Mouse (Mus musculus) yolk sac, embryonic 10.5 days (tissue): ENCODE results near the gene Arf4.

ENCODE experiments used
- DNase-seq: peaks from one replicate; pipeline ENCODE4 v3.0.0-alpha.2; 2017; ENCODE audit warnings: low spot score

The Arf4 gene

DNA sequence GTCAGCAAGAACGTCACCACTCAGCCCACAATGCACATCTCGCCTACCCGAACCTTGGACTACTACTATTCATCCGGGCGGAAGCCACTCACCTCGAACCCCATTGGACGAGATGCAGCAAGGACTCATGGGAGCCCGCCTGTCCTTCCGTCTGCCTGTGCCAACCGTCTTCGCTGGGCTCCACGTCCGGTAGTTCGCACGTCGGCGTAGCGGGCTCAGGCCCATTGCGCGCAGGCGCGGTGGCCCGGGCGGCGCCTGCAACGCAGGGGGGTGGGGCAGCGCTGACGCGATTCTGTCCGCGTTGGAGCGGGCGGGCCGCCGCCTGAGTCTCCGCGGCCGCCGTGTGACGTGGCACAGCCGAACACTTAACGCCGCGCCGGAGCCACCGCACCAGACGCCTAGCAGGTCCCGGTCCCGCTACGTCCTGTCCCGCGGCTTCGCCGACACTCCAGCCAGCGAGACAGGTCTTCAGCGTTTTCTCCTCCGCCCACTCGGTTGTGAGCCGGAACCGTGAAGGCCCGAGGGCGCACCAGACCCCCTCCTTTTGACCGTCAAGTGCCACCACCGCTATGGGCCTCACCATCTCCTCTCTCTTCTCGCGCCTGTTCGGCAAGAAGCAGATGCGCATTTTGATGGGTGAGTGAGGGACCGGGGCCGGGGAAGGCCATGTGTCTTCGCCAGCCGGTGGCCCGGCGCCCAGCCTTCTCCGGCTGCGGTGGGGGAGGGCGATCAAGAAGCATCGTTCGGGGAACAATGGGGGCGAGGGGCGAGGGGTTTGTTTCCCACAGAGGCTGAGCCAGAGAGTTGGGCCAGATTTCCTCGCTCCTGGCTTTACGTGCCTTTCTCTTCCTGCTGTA lies at the start of gene Arf4:
Gene Arf4 (plus strand): TSS at position 224 of the 857 bp plus-strand sequence.
- DNase-seq: peak; percentile 98

DNA sequence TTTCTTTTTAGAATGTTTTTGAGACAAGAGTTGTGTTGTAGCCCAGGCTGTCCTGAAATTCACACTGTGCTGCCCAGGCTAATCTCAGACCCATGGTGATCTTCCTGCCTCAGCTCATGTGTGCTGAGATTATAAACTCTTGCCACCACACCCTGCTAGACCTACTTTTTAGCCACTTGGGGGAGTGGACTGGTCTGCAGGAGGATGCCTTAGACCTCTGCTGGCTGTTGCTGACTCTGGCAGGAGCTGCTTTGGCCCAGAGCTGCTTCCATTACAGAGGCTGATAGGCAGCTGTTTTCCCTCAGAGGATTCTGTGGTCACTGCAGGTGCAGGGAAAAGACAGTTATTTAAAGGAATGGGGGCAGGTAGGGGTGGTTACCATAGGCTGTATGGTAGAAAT lies 46.5 kb upstream of the Arf4 start:
- DNase-seq: no peak

DNA sequence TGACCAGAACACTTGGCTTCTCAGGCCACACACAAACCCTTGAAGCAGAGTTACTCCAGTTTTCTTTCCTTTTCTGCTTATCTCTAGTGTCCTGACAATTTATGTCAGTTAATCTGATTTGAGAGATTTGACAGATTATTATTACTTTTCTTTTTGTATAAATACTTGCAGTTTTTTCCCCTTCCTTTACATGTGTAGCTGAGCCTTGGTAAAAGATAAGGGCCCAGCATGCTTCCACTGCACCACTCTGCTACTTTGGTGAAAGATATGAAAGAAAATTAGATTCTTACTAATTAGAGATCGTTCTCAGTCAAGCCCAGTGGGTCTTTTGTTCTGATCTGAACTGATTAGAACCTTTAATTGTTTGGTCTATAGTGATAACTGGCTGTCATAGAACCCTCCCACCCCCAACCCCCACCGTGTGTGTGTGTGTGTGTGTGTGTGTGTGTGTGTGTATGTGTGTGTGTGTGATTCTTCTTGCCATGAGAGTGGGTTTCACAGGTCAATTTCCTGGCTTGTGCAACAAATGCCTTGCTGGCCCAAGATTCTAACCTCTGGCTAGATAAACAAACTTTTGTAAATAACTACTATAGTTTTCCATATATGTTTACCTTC lies 44.5 kb upstream of the Arf4 start:
- DNase-seq: peak; percentile 11

DNA sequence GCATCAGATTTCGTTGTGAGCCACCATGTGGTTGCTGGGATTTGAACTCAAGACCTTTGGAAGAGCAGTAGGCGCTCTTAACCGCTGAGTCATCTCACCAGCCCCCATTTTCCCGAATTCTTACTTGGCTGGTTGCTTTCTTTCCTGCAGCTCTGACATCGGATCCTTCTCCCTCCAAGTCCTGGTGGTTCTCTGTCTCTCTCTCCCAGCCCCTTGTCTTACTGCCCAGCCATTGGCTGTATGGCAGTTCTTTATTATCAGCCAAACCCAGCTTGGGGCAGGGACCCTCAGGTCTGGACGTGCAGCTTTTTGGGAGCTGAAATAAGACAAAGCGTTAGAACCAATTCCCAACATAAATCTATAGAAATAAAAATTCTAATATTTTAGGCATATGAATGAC lies 42.7 kb upstream of the Arf4 start:
- DNase-seq: no peak

DNA sequence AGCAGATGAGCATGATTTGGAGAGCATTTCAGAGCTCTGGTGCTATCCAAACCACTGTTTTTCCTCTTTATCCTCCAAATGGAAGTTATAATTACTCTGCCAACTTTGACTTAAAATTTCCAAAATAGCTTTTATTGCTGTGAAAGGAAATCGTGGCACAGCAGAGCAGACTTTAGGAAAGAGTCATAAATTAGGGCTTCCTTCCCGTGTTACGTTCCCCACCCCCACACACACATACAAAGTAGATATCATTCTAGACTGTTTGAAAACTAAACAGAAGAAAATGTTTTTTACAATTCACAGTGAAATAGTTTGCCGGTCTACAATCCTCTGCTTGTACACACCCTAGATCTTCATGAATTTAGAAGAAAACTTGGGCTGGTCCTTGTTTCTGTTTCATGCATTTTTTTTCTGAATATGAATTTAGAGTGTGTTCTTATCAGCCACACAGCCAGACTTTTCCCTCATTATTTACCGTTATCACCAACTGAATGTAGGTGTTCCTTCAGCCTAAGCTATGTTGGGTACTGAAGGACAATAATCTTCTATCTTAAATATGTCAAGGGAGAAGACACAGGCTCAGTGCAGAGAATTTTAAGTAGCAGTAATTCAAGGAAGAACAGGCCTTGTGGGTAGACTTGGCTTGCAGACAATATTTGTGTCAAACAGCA lies 42.0 kb upstream of the Arf4 start:
- DNase-seq: no peak

DNA sequence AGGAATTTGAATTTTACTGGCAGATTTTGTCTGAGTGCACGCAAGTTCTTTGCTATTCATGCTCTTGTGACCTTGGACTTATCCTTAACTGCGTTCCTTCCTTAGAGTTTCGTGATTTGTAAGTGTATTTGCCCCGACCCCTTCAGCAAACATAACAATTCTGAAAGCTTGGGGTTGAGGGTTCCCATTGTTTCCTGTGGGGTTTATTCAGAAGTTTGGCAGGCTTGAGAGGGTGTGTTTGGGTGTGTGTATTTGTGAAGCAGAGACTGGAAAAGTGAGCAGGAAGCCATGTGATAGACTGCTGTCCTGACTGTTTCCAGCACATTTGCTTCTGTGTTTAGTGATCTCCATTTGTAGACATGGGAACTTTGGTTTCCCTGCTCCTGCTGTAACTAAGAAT lies 32.5 kb upstream of the Arf4 start:
- no peak for DNase-seq

DNA sequence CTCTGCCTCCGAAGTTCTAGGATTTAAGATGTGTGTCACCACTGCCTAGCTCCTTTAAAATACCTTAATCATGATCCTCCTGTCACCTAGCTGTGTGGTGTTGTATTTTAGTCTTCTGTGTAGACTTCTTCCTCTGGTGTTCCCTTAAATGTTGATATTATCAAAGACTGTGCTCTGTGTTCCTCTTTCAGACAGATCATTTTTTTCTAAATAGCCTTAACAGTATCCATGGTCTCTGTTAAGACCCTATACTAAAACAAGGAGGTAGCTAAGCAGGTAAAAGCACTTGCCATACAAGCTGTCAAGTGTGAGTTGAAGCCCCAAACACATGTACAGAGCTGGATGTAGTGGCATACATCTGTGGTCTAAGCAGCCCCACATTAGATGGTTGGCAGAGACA lies 28.2 kb upstream of the Arf4 start:
- no peak for DNase-seq

DNA sequence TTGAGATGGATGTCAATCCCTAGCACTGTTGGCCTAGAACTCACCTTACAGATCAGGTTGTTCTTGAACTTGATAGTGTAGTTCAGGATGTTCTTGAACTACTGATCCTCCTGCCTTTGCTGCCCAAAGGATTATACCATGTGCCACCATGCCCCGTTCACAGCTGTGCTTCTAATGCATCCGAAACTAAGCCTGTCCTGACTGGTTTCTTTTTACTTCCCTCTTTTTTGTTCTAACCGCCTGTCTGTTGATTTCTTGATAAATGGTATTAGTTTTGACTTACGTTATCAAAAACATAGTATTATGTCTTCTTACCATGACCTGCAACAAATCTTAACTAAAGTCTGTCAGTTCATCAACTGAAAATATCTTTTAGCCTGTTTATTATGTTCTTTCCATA lies 27.2 kb upstream of the Arf4 start:
- DNase-seq: no peak

DNA sequence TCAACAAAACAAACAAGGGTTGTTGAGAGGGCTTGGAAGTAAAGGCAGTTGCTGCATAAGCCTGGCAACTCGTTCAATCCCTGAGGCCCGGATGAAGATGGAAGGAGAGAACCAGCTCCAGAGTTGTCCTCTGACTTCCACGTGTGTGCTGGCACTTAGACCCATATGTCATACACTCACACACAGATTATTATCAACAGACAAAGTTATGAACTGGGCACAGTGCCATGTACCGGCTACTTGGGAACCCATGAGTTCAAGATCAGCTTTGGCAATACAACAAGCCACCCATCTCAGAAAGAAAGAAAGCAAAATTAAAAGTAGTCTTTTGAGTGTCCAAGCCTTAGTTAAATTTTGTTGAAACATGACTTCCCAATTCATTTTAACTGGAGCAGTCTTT lies 12.6 kb upstream of the Arf4 start:
- DNase-seq: no peak

DNA sequence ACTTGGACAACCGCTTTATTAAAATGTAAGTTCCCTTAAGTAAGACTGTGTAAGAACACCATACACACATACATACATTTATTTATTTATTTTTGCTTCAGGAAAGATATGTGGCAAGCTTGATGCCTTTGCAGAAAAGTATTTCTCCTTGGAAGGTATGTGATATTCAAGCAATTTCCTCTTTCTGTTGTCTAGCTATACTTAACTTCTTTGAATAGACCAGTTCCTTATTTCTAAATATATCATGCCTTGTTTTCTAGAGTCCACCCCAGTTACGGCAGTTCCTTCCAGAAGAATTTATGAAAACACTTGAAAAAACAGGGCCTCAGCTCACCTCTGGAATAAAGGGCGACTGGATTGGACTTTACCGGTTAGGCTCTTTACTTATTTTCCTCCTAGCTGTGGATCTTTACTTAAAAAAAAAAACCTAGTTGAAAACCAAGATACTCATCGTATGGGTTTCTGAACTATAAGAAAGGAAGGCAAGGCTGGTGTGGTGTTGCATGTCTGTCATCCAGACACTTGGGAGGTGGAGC lies 11.2 kb upstream of the Arf4 start:
- no peak for DNase-seq

DNA sequence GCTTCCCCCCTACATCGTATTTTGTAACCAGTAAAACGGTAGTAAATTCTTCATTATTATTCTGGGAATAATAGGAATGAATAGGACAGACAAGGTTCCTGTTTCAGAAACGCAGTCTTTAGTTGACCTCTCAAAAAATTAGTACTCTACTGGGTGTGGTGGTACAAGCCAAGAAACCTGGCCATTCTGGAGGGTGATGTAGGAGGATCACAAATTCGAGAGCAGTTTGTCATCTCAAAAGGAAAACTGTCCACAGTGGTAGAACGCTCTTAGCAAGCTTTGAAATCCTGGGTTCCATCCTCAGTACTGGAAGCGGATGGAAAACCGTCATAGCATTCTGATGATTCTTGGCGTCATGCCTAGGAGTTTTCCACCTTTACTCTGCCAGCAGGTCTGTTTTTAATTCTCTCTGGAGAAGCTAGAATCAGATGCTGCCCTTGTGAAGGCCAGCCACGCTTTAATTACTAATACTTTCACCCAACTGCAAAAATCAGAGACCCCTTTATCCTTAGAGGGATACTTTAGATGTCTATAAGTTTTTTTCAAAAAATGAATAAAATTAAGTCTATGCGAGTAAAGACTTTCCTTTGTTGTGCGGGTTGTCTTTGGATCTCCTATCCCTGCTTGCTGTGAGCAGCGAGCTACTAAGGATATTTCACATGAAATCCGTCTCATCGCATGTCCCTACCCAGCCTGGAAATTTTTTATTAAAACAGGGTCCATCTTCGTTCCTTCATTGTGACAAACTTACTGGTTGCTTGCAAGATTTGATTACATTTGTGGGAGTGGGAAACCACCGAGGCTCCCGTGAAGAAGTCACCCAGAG lies 636 bp upstream of the Arf4 start:
- peak; percentile 17 for DNase-seq

DNA sequence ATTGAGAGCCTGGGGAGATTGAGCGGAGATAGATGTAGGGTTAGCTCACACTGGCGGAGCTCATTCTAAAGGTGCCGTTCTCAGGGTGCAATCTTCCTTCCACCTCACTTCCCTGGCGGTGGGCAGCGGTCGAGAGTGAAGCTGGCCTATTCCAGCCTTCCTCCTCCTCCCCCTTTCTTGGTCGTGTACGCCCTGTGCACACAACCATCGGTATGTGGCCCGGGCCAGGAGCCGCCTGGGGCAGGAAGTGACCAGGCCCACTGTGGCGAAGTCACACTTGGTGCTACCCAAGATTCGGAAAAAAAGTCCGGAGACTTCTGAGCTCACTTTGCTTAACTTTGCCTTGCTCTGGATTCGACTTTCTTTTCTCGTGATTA lies 822 bp downstream of the Arf4 start:
- peak; percentile 69 for DNase-seq

DNA sequence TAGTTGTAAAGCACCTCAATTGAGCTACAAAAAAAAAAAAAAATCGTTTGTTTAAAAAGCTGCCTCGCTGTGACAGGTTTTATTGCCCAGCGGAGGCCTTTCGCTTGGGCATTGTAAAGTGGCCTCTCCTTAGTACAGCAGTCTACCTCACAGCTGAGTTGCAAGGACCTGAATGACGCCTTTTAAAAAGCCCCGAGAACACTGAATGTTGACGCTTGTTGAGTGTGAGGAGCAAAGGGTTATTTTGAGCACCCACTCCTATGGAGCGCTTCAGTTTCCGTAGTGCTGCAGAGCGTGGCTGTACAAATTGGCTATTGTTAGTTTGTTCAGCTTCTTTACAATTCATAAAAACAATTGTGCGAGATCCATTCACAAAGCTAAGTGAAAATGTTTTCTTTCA lies 1.4 kb downstream of the Arf4 start:
- peak; percentile 6 for DNase-seq

DNA sequence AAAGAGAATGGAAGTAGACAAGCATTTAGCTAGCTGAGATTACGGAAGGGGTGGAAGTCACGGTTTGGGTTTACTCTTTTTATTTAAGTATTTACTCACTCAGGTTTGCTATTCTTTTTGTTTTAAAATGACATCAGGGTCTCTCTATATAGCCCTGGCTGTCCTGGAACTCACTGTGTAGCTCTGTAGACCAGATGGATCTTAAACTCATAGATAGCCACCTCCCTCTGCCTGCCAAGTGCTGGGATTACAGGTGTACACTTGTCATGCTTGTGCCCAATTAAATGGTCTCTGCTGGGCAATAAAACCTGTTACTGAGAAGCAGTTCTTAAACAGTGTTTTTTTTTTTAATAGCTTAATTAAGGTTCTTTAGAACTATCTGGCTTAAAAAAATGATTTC lies 2.1 kb downstream of the Arf4 start:
- no peak for DNase-seq

DNA sequence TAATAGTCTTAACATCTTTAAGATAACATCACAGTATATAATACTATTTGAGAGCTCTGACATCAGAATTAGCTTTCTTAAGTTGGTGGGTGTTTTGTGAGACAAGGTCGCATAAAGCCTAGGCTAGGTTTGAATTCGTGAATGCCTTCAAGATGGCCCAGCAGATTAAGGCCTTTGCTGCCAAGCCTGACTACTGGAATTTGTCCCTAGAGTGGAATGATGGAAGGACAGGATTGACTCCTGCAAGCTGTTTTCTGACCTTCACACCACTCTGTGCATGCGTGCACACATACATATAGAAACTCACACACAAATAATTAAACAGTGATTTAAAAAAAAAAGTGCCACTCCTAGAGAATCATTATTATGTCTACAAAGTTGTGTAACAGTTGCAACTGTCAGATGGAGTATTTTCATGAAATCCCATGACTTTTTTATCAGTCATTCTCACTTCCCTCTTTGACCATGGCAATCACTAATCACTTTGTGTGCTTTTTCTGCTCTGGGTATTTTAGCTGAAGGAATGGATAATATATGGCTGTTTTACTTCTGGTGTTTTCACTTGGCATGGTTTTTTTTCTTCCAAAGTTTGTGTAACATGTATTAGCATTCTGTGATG lies 5.2 kb downstream of the Arf4 start:
- no peak for DNase-seq

DNA sequence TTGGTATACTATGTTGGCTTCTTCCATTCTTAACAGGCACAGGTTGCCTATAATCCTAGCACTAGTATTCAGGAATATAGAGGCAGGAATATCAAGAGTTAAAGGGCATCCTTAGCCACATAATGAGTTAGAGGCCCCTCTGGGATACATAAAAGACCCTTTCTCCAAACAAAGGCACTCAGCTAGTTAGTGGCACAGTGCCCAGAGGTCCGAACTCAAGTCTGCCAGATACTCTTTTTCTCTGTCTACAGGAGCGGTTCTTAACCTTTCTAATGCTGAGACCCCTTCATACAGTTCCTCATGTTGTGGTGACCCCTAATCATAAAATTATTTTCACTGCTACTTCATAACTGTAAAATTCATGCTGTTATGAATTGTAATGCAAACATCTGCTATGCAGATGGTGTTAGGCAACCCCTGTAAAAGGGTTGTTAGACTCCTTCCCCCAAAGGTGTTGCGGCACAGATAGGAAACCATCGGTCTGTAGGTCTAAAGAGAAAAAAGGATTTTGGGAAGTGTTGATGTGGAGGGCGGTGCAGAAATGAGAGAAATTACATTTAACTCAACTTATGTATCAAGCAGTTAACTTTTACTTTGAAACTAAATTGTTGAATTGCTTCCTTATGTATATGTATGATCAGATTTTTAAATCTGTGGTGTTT lies 8.2 kb downstream of the Arf4 start:
- no peak for DNase-seq

DNA sequence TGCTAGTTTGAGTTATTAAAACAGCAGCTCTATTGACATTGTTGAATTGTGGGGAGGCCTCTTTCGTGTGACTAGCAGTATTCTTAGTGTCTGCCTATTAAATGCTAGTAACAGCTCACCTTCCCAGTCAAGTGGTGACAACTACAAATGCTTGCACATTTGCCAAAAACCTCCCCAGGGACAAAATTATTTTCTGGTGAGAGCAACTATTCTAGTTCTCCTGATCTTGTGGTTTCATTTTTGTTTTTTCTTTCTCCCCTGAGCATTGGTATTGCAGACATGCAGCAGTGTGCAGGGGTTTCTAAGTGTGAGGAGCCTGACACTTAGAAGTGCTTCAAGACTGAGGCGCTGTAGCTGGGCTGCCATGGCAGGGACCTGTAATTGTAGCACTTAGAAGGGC lies 9.9 kb downstream of the Arf4 start:
- no peak for DNase-seq

DNA sequence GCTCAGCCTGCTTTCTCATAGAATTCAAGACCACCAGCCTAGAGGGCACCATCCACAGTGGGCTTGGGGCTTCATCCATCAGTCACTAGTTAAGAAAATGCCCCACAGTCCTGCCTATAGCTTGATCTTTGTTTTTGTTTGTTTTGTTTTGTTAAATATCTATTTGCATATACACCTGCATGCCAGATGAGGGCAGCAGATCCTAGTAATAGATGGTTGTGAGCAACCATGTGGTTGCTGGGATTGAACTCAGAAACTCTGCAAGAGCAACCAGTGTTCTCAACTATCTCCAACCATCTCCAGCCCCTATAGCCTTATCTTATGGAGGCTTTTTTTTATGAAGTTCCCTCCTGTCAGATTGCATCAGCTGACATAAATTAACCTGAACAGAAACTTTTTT lies 14.0 kb downstream of the Arf4 start:
- DNase-seq: no peak

DNA sequence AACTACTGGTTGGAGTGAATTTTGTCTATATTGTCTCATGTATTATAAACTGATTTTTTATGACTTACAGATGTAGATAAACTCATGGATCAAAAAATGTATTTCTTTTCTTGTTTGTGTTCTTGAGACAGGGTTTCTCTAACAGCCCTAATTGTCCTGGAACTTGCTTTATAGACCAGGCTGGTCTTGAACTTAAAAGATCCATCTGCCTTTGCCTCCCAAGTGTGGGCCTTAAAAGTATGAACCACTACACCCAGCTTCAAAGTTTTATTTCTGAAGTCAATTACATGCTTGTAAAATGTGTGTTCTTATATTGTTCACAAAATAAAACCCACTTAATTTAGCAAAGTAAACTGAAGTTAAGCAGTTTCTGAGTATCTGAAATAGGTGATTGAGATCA lies 20.3 kb downstream of the Arf4 start:
- DNase-seq: no peak

DNA sequence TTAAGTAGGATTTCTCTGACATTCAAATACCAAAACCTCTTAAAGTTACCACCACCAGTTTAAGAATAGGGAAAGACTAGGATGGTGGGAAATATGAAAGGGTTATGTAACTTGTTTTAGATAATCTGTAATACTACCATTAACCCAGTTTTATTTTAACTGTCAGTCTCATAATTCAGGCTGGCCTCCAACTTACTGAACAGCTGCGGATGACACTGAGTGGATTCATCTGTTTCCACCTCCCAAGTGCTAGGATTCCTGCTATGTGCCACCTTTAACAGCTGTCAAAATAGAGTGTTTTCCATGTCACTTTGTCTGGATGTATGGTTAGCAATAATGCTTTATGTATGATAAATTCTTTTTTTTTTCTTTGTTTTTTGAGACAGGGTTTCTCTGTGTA lies 22.4 kb downstream of the Arf4 start:
- no peak for DNase-seq

DNA sequence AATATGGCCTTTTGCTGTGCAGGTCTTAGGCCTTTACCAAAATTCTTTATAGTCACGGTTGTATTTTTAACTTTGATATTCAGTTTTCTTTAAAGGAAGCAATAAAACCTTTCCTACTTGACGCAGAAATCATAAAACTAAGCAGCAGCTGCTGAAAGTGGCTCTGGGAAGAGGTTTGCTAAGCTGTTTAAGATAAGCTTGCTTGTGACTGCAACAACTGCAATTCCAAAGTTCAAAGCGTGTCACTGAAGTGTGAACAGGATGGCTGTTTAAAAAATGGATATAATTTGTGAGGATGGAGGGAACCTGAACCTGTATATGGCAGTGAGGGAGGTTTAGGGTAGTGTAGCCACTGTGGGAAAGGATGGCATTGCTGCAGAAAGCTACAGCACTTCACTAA lies 24.1 kb downstream of the Arf4 start:
- DNase-seq: peak; percentile 19
